Mouse (Mus musculus): Measurements from ENCODE around the gene Hhat. TPM values are rescaled to one million over a fixed set of nuclear protein-coding genes. Genes with fewer than 3 reads are reported as not detected.

Gene Hhat
- total RNA-seq, 2 experiments from 2014 or later = 1.4 to 2.0 TPM

DNA sequence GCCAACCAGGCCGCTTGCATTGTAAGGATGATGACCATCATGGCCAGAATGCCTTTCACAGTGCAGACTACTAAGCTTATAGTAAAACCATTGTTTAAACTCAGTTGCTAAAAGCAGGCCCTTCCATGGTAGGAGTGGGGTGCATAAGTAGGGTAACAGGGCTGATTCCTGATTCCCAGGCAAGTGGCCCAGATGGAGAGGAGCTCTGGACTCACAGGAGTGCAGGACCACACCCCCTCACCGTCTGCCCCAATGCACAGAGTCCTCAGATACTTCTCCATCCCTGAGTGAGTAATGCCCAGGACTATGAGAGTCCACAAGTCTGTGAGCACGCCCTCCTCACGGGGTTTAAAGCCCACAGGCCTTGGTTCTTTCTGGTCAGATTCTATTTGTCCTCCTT is 175.6 kb downstream of the Hhat start:
- DNase-seq = no peak
- intact Hi-C loops (cut with DNase I; ENCODE audit: low total_unique reads) = loop anchor here (5.0 kb wide), 2 partner anchors 117 to 403 kb away; partner anchors contain the start of gene Kcnh1

DNA sequence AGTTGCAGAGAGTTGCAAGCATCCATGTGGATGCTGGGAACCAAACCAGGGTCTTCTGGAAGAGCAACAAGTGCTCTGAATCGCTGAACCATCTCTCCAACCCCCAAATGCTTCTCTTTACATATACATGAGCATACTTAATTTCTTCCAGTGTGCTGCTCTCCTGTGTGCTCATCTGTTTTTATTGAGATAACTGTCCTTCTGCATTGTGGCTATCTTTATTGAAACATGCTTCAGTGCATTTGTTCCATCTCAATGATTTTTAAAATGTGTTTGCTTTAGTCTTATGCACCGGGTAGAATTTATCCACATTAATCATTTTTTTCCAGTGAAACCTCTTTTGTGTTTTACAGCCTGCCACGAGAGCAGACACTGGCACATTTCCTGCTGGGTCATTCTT is 177.5 kb downstream of the Hhat start:
- no peak for DNase-seq
- intact Hi-C loops (cut with DNase I; ENCODE audit: low total_unique reads) = no loop called here

DNA sequence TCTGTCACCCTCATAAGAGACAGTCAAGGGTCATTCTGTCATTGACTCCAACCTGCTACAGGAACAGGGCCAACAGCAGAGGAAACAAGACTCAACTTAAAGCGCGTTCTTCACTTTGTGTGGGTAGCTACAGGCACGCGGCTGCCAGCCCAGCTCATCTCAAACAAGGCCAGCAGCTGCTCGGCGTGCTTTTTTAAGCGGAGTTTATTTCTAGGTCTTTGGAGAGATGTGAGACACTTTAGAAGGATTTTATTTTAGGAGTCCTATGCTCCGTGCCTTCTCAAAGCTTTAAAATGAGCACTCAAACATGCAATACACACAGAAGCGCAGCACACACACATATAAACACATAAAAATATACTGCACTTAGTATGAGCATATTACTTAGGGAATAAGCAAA is 183.6 kb downstream of the Hhat start:
- DNase-seq = no peak
- intact Hi-C loops (cut with DNase I; ENCODE audit: low total_unique reads) = no loop called here

DNA sequence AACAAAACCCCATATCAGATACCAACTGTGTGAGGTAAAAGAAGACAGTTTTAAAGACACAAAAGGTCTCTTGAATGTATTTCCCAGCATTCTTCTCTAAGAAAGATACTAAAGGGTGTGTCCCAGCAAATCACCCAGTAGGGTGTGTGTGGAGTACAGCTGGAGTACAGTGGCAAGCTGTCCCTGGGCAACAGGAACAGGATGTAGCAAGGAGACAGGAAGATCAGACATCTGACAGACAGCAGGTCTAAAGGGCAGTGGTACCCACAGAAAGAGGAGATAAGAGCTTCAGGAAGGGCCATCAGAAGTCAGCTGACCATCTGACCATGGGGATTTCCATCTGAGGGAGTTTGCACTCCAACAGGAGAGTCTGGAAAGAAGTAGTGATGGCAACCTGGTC is 185.7 kb downstream of the Hhat start:
- no peak for DNase-seq
- intact Hi-C loops (cut with DNase I; ENCODE audit: low total_unique reads) = no loop called here

DNA sequence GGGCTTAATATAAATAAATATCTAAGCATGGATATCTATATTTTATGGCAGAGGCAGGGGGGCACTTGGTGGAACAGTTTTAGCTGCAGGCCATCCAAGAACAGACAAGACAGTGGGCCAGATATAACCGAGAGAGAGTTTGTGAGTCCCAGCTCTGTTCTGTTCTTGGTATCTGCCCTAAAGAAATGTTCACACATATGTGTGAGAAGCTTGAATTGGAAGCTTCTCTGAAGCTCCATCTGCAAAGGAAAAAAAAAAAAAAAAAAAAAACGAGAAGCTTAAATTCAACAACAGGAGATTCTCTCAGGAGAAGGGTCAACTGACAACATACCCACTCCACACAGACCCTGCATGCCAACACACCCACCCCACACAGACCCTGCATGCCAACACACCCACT is 188.1 kb downstream of the Hhat start:
- intact Hi-C loops (cut with DNase I; ENCODE audit: low total_unique reads) = no loop called here
- no peak for DNase-seq

DNA sequence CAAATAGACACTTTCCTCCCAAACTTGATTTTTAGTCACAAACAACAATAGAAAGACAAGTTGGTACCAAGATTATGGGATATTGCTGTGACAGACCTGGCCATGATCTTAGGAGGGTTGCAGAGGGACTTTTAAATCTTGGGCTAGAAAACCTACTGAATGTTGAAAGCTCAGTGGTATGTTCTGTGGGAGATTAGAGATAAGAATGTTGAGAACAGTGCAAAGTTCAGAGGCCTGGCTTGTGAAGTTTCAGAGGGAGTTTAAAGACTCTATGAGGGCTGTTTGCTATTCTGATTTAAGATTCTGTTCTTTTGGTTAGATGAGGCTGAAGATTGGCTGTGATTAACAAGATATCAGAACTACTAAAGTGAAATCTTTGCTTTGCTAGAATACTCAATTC is 206.3 kb downstream of the Hhat start:
- intact Hi-C loops (cut with DNase I; ENCODE audit: low total_unique reads) = no loop called here

DNA sequence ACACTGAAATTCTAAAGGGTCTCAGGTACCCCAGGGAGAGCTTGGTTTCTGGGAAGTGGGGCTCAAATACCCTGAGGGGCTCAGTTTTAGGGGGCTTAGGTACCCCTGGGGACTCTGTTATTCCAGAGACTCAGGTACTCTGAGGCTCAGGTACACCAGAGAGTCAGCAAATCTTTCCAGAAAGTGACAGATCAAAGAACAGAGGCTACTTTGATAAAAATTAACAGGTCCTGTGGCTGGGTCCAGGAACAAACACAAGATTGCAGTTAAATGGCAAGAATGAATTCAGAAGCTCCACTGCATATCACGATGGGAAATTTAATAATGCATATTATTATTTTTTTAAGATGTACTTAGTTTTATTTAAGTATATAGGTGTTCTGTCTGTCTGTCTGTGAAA is 211.7 kb downstream of the Hhat start:
- intact Hi-C loops (cut with DNase I; ENCODE audit: low total_unique reads) = no loop called here
- no peak for DNase-seq

More for the DNA sequence above, 206.3 kb downstream of the Hhat start:
- no peak for DNase-seq

DNA sequence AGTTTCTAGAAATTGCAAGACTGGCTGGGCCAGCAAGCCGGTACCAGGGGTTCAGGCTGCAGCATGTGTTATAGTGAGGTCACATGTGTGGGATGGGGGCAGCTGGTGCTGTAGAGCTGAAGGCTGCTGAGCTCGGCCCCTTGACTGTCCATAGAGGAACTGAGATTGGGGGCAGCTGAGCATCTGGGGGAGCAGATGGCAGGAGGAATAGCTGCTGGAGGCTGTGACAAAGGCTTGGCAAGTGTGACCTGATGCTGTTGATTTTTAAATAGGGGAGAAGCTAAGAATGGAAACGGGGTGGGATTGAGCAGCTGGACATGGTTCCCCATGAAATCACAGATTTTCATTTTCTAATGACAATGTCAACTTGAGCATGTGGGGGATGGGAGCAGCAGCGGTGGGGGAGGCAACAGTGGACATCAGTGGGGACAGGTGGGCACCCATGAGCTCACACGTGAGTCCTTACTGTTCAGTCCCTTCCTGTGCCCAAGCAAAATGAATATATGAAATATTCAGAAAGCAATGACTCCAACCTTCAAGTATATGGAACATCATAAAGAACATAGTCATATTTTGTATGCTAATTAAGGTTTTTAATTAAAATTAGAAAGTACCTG is 212.9 kb downstream of the Hhat start:
- intact Hi-C loops (cut with DNase I; ENCODE audit: low total_unique reads) = no loop called here
- no peak for DNase-seq

DNA sequence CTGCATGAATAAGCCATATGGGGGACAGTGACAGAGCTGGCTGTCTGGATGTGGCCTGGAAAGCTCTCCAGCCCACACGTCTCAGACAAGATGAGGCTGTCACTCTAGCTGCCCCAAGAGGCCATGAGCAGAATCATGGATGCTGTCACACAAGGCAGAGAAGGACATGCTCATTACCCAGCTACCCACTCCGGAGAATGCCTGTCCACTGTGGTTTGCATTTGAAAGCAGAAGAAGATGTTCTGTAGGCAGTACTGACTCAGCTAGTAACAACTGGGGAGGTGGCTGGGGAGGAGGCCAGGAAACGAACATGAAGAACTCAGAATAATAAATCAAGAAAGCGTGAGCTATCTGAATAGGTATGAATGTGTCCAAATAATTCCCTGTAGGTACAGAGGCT is 215.5 kb downstream of the Hhat start:
- no peak for DNase-seq
- intact Hi-C loops (cut with DNase I; ENCODE audit: low total_unique reads) = no loop called here

DNA sequence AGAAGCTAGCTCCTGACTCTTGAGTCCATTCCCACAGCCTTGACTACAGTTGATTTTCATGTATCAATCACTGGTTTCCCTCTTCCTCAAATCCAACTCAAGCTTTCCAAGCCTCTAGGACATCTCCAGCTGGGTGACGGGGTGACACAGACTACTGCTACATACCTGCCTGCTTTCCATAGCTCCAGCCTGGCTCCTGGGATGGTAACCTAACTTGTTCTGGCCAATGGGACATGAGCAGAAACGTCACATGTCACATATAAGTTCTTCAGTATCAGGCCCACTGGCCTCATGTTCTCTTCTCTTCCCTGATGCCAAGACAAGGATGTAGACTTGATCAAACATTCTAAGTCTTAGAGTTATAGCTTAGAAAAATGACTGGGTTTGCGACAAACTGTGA is 220.5 kb downstream of the Hhat start:
- intact Hi-C loops (cut with DNase I; ENCODE audit: low total_unique reads) = no loop called here
- no peak for DNase-seq

DNA sequence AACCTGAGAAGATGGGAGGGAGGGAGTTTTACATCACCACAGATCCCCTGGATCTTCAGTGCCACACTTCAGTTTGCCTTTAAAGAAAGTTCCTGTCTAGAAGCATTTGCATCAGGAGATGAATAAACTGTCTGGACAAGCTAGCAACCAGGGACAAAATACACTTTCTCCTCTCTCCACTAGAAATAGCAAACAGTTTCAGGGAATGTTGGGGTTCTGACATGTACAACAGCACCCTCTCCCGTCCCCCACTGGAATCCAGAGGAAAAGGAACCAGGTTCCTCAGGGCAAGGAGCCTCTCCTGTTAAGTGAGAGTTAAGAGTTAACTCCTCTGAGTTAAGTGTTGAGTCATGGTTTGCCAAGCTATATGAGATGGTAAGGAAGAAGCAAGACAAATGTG is 224.2 kb downstream of the Hhat start:
- intact Hi-C loops (cut with DNase I; ENCODE audit: low total_unique reads) = no loop called here
- no peak for DNase-seq

DNA sequence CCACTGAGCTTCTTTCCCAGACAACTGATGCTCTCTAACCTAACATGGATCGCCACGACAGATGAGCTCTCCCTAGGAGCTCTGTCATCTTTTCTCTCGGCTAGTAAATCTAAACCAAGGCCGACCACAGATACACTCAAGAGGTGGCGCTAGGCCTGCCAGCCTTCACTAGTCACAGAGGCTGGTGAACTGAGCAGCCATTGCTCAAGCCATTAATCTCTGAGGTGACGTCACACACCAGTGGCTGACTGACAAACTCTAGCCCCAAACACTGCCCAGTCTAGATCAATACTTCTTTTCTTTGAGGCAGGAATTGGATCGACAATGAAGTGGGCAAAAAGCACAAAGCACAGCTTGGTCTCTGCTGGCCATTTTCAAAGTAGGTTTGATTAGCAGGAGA is 226.1 kb downstream of the Hhat start:
- intact Hi-C loops (cut with DNase I; ENCODE audit: low total_unique reads) = no loop called here
- DNase-seq = no peak

DNA sequence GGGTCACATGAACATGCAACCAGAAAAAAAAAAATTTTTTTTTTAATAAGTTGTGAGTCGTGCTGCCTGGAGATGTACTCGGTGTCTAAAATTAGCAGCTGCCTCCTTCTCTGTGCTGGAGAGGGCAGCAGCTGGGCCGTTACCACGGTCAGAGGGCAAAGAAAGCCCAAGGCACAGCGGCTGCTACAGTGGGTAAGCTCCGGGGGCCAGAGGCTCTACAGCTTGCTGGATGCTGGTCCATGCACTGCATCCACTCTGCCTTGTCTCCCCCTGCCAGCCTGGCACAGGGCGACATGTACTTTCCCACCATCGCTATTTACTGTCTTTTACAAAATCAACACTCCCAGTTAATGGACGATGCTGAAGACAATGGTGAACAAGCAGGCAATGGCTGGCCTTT is 226.9 kb downstream of the Hhat start:
- no peak for DNase-seq
- intact Hi-C loops (cut with DNase I; ENCODE audit: low total_unique reads) = no loop called here

DNA sequence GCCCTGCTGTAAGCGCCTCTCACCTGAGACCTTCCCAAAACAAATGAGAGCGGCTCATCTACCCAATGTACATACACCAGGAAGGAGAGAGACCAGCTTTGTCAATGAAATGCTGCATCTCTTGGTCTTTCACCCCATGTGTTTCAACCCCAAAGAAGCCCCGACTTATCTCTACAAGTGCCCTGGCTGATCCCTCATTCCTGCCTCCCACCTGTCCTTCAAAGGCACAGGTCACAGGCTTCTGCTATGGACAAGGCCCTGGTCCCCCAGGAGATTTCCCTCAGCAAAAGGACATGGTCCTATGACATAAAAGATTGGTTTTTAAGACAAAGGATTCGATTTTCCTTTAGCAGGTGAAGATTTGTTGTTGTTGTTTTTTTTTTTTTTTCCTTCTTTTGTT is 227.3 kb downstream of the Hhat start:
- intact Hi-C loops (cut with DNase I; ENCODE audit: low total_unique reads) = no loop called here
- no peak for DNase-seq

DNA sequence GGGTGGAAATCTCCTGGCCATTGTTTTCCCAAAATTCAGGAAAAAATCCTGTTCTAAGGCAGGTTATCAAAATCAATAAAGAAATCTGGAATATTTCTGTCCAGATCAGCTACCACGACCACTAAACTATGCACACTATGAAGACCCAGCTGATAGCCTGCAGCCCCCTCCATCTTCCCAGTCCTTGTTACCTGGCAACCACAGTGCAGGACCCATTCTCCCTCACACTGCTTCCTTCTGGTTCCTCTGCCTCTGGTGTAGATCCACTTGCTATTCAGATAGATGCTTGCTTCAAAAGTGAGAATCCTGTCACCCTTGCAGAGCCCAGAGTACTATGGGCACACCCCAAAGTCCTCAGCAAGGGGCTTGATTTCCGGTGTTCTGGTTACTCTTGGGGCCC is 228.9 kb downstream of the Hhat start:
- no peak for DNase-seq
- intact Hi-C loops (cut with DNase I; ENCODE audit: low total_unique reads) = no loop called here

DNA sequence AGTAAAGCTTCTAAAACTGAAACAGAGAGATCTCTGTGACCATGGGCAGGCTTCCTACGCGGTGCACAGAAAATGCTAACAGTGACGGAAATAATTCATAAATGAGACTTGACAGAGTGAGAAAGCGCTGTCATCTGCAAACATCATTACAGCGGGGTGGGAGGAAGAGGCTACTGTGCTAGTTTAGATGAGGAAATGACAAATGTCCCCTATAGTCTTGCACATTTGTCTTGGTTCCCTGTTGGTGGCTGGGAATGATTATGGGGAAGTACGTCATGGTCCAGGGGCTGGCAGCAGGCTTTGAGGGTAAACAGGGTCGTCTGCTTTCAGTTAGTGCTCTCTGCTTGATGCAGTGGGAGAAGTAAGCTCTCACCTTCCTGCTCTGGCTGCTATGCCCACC is 233.9 kb downstream of the Hhat start:
- DNase-seq = no peak
- intact Hi-C loops (cut with DNase I; ENCODE audit: low total_unique reads) = no loop called here

DNA sequence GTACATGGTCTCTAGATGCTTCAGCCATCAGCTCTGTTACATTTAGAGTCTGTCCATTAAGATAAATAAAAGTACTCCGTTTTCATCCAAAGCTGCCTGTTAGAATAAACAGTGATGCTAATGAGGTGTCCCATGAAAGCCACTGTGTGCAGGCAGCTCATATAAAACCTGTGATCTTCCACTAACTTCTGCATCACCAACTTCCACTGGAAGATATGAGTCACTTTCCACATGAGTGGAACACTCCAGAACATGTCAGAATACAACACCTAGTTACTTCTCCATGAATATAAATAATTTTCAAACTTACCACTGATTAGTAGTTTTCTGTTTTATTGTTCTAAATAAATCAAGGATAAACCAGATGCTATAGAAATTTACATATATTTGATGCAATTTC is 234.6 kb downstream of the Hhat start:
- DNase-seq = no peak
- intact Hi-C loops (cut with DNase I; ENCODE audit: low total_unique reads) = no loop called here

DNA sequence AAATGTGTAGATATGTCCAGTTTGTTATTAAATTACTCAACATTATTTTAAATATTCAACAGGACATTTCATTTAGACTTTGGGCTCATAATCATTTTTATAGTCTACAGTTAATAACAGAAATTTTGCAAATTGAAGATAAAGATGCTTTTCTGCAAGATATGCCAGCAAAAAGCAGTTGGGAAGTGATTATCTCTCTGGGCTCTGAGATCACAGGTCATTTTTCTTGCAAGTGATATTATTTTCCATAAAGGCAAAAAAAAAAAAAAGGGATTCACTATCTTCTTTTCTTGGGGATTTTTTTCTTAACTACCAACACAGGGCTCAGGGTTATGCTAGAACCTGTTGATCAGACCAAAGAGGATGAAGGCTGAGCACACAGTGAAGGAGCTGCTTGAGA is 238.0 kb downstream of the Hhat start:
- intact Hi-C loops (cut with DNase I; ENCODE audit: low total_unique reads) = no loop called here
- DNase-seq = no peak

DNA sequence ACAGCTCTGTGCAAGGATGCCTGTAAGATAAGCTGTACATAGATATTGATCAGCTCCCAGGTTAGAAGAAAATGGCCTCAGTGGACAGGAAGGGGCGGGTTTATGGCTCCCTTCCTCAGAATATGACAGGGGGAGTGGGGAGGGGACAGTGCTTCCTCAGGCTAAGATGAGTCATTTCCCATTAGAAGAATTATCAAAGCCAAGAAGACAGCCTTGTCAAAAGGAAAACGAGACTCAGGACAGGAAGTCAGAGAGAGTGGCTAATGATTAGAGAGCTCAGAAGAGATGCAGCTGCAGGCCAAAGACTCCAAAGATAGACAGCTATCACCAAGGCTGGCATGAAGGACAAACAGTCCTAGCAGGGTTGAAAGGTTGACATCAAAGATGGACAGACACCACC is 238.8 kb downstream of the Hhat start:
- intact Hi-C loops (cut with DNase I; ENCODE audit: low total_unique reads) = no loop called here
- no peak for DNase-seq

DNA sequence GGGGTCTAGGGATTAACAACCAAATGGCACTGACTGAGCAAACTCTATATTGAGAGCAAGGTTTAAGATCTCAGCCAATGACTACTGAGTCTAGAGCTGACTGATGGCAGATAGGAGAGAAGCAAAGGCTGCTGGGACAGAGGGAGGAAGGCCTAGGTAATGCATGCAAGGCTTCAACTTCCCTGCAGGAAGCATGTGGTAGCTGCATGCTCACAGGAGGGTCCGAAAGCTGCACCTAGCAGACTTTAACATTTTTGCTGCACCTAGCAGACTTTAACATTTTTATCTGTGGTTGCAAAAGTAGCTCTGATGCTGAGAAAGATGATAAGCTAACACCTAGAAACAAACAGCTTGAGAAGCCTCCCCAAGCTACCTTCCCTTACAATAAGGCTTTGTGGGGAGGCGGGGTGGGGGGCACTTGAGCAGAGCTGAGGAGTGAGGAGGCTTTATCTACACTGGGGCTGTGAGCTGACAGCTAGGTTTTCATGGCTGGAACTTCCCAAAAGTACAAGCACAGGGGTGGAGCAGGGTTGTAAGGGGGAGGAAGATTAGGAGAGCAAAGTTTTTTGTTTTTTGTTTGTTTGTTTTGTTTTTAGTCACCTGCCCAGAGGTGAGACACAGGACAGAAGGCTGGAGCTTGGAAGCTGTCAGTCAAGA is 239.4 kb downstream of the Hhat start:
- intact Hi-C loops (cut with DNase I; ENCODE audit: low total_unique reads) = no loop called here

DNA sequence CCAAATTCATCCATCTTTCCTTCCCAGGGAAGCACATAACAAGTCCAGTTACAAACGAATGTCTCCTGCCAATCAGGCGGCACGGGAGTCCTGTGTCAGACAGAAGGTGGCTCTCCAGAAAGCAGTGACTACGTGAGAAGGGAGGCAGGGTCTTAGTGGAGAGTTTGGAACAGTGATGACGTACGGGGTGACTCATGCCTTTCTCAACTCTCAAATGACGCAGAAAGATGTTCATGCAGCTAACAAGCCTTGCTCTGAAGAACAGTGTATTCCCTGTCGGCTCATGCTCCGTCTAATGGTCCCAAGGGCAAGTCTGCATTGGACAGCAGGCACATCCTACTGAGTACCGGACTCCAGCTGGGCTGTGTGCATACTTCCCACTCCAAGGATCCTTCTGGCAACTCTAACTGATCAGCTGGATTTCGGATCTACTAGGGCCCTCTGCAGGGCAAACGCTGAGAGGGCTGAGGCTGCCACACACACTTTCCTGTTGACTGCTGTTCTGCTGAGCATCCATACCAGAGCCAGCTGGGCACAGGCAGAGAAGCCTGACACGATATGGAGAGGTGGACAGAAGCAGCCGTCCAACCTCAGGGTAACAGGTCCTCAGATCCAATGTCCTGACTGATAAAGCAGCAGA is 245.2 kb downstream of the Hhat start:
- intact Hi-C loops (cut with DNase I; ENCODE audit: low total_unique reads) = no loop called here
- DNase-seq = no peak

More for the DNA sequence above, 239.4 kb downstream of the Hhat start:
- no peak for DNase-seq

Data from gastrocnemius, postnatal 14 days (tissue).